Mouse (Mus musculus) embryonic facial prominence, embryonic 12.5 days (tissue): ENCODE measurements around the gene Upk3bl. TPM values are rescaled to one million over a fixed set of nuclear protein-coding genes. Genes with fewer than 3 reads are reported as not detected.
"Not testable (repeated sequence)": the region's sequence is repeated elsewhere in the genome, so short reads cannot be mapped to it uniquely, and the experiment has no call there.

Experiments used
- ATAC-seq: fragments of 200-750 bp; cut with Nextera tagmentation; 2 replicates; pipeline ENCODE4 v1.8.0; 2017; ENCODE audit not compliant: insufficient number of reproducible peaks, insufficient read depth, low FRiP score, low TSS enrichment
- H3K27ac ChIP-seq: fragments of 300-500 bp; sonication (generic); 2 replicates; pipeline ENCODE4 v1.5.1; 2016; ENCODE audit warnings: mild to moderate bottlenecking
- H3K27me3 ChIP-seq: fragments of 300-500 bp; sonication (generic); 2 replicates; pipeline ENCODE4 v1.6.1; 2016; ENCODE audit warnings: mild to moderate bottlenecking, moderate library complexity
- H3K36me3 ChIP-seq: fragments of 300-500 bp; sonication (generic); 2 replicates; pipeline ENCODE4 v1.6.1; 2016; ENCODE audit warnings: mild to moderate bottlenecking
- H3K4me1 ChIP-seq: fragments of 300-500 bp; sonication (generic); 2 replicates; pipeline ENCODE4 v1.6.1; 2016
- H3K4me2 ChIP-seq: fragments of 300-500 bp; sonication (generic); replicated peaks from 2 replicates; pipeline ENCODE4 v1.6.1; 2016; ENCODE audit warnings: mild to moderate bottlenecking, moderate library complexity
- H3K4me3 ChIP-seq: fragments of 300-500 bp; sonication (generic); 2 replicates; pipeline ENCODE4 v1.5.1; 2016; ENCODE audit warnings: mild to moderate bottlenecking
- H3K9ac ChIP-seq: fragments of 300-500 bp; sonication (generic); 2 replicates; pipeline ENCODE4 v1.6.1; 2016; ENCODE audit warnings: mild to moderate bottlenecking, moderate library complexity
- H3K9me3 ChIP-seq: fragments of 300-500 bp; sonication (generic); 2 replicates; pipeline ENCODE4 v1.6.1; 2016; ENCODE audit warnings: mild to moderate bottlenecking, moderate library complexity
- WGBS: fragments of 180-500 bp; shearing (Covaris S2); methylation state at CpG from one replicate; pipeline ENCODE4 v1.1.7; 2016; 5-methylcytosine and 5-hydroxymethylcytosine counted together
- microRNA-seq: library from miRNA; unstranded; fragments of <30 nt; microRNA quantifications from one replicate; pipeline ENCODE4, GENCODE M21; 2017
- polyA plus RNA-seq: library from polyadenylated mRNA; unstranded; fragments of >200 nt; fragmentation: Nextera tagmentation; extraction: Ambion mirVana; gene quantifications from 2 replicates; pipeline ENCODE4 v1.2.1, GENCODE M21; 2016

The Upk3bl gene
- polyA plus RNA-seq, 1 experiment from 2014 or later, result 8.7 TPM

DNA sequence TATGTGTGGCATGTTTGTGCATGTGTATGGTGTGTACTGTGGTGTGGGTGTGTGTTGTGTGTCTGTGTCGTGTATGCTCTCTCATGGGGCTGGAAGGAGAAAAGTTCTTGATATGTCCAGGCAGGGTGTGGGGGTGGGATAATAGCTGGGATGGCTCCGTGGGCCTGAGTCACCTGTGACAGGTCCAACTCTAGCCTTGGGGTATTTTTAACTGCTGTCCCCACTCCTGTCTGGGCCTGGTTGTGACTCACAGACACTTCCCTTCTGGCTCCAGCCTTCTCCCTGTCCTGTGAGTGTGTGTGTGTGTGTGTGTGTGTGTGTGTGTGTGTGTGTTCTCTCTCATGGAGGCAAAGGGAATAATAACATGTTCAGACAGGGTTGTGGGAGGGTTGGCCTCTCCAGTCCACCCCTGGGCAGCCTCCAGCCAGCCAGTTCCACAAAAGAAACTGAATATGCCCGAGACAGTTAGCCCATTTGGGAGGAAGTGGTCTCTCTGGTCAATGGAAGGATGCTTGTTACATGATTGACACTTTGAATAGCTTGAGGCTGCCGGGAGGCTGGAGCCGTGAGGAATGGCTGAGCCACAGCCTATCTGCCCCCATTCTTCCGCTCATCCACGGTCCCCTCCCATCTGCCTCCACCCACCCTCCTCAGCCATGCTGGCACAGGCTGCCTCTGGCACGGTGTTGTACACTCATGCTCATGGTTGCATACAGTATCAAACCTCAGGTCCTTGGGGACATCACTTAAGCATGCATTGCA, 40.1 kb downstream of the Upk3bl start:
- Histone ChIP-seq H3K4me1 (no peaks in the 10 kb centered on the region), H3K9me3 (no peaks in the 10 kb centered on the region), H3K36me3 (no peaks in the 10 kb centered on the region), H3K27ac (no peak overlapping the region), H3K27me3 (peaks cover 6% of the 10 kb centered on the region; the same call in 1 of the 2 replicates), H3K4me2 (no peak overlapping the region), H3K4me3 (no peak overlapping the region), H3K9ac (no peak overlapping the region)
- ATAC-seq, result no peak
- WGBS, result 50% methylated on average over 8 of the region's 8 CpGs

GRCm38 (mm10) chr5:136095089-136095488, 40.8 kb downstream of the Upk3bl start:
- H3K4me1 ChIP-seq, result no peaks in the 10 kb centered on the region
- H3K9me3 ChIP-seq, result no peaks in the 10 kb centered on the region
- H3K27me3 ChIP-seq, result 0 out of 2 replicates have a peak, but pooled peaks cover 6% of the 10 kb centered on the region
- no peak for ATAC-seq
- no peak overlapping the region for H3K27ac ChIP-seq
- no peak overlapping the region for H3K4me2 ChIP-seq
- no peak overlapping the region for H3K4me3 ChIP-seq
- 81% methylated on average over 7 of the region's 7 CpGs for WGBS
- H3K9ac ChIP-seq, result no peak overlapping the region
- H3K36me3 ChIP-seq, result no peaks in the 10 kb centered on the region

GRCm38 (mm10) chr5:136098536-136098935, 44.2 kb downstream of the Upk3bl start:
- Histone ChIP-seq H3K9me3 (no peaks in the 10 kb centered on the region), H3K36me3 (no peaks in the 10 kb centered on the region), H3K4me3 (no peak overlapping the region), H3K4me1 (peaks cover 7% of the 10 kb centered on the region; the same call in 1 of the 2 replicates), H3K27ac (no peak overlapping the region), H3K9ac (no peak overlapping the region), H3K27me3 (peaks cover 30% of the 10 kb centered on the region; the same call in 1 of the 2 replicates), H3K4me2 (no peak overlapping the region)
- no peak for ATAC-seq
- 76% methylated on average over 10 of the region's 10 CpGs for WGBS

DNA sequence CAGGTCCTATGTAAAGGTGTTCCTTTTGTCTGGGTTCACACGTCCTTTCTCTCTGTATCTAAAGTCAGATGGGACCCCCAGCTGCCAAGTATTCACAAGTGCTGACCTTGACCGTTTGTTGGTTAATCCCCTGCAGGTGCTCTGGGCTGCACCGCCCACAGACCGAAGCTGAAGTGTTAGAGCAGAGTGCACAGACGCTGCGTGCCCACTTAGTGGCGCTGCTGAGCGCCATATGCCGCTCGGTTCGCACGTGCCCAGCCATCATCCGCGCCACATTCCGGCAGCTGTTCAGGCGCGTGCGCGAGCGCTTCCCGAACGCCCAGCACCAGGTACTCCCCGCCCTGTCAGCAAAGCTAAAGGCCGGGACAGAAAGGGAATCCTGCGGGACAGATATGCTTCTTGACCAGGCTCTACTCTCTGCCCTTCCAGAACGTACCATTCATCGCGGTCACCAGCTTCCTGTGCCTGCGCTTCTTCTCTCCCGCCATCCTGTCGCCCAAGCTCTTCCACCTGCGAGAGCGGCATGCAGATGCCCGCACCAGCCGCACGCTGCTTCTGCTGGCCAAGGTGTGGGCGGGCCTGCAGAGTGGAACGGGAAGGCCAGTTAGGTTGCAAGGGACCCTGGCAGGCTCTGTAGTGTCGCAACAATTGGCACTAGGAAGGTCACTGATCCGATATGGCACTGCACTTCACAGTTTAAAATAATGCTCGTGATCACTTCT, 48.0 kb downstream of the Upk3bl start:
- ATAC-seq, result peak; percentile 59; the same call in 1 of the 2 replicates
- 7% methylated on average over 41 of the region's 41 CpGs for WGBS
- peak overlapping the region; percentile 62 for H3K4me2 ChIP-seq
- H3K9ac ChIP-seq, result peak overlapping the region; percentile 36
- peak overlapping the region; percentile 28 for H3K4me3 ChIP-seq
- H3K36me3 ChIP-seq, result no peaks in the 10 kb centered on the region
- H3K9me3 ChIP-seq, result no peaks in the 10 kb centered on the region
- peaks cover 7% of the 10 kb centered on the region; the same call in 1 of the 2 replicates for H3K4me1 ChIP-seq
- no peak overlapping the region for H3K27ac ChIP-seq
- H3K27me3 ChIP-seq, result peaks cover 28% of the 10 kb centered on the region; the same call in 1 of the 2 replicates

GRCm38 (mm10) chr5:136104511-136104910, 50.2 kb downstream of the Upk3bl start:
- Histone ChIP-seq H3K36me3 (no peaks in the 10 kb centered on the region), H3K27ac (no peak overlapping the region), H3K9ac (no peak overlapping the region), H3K4me1 (peaks cover 7% of the 10 kb centered on the region; the same call in 1 of the 2 replicates), H3K9me3 (no peaks in the 10 kb centered on the region), H3K27me3 (peaks cover 26% of the 10 kb centered on the region; the same call in 1 of the 2 replicates), H3K4me3 (no peak overlapping the region), H3K4me2 (no peak overlapping the region)
- ATAC-seq, result no peak
- WGBS, result 70% methylated on average over 5 of the region's 5 CpGs

GRCm38 (mm10) chr5:136108486-136108885, 54.2 kb downstream of the Upk3bl start:
- 39% methylated on average over 2 of the region's 2 CpGs for WGBS
- no peak for ATAC-seq
- H3K9ac ChIP-seq, result no peak overlapping the region

GRCm38 (mm10) chr5:136109042-136109441, 54.8 kb downstream of the Upk3bl start:
- Histone ChIP-seq H3K27me3 (no peaks in the 10 kb centered on the region), H3K27ac (no peak overlapping the region), H3K9me3 (no peaks in the 10 kb centered on the region), H3K4me2 (no peak overlapping the region), H3K4me3 (no peak overlapping the region), H3K36me3 (no peaks in the 10 kb centered on the region), H3K4me1 (no peaks in the 10 kb centered on the region), H3K9ac (no peak overlapping the region)
- WGBS, result 75% methylated on average over 3 of the region's 3 CpGs
- no peak for ATAC-seq

More at GRCm38 (mm10) chr5:136108486-136108885, 54.2 kb downstream of the Upk3bl start:
- H3K27me3 ChIP-seq, result 0 out of 2 replicates have a peak, but pooled peaks cover 2% of the 10 kb centered on the region
- no peak overlapping the region for H3K4me3 ChIP-seq
- H3K27ac ChIP-seq, result no peak overlapping the region
- H3K9me3 ChIP-seq, result no peaks in the 10 kb centered on the region
- H3K4me2 ChIP-seq, result no peak overlapping the region
- H3K36me3 ChIP-seq, result no peaks in the 10 kb centered on the region
- no peaks in the 10 kb centered on the region for H3K4me1 ChIP-seq

GRCm38 (mm10) chr5:136113546-136113945, 59.3 kb downstream of the Upk3bl start:
- not testable (repeated sequence) for H3K9me3 ChIP-seq, H3K4me2 ChIP-seq, H3K9ac ChIP-seq, H3K27me3 ChIP-seq, H3K36me3 ChIP-seq, H3K27ac ChIP-seq, ATAC-seq, H3K4me3 ChIP-seq
- peaks cover 17% of the 10 kb centered on the region for H3K4me1 ChIP-seq
- 38% methylated on average over 4 of the region's 4 CpGs for WGBS

Small RNAs within 50 kb of the gene (microRNA-seq; reads per million reads assigned to microRNA genes)
- gene Mir7035, result 0.54 reads per million

Other genes starting within 250 kb of the Upk3bl start
- 3.6 and 8.9 TPM in 2 replicates for gene Srrm3, start 247.6 kb upstream of the Upk3bl start, polyA plus RNA-seq
- 67.9 and 74.8 TPM in 2 replicates for gene Hspb1, start 166.6 kb upstream of the Upk3bl start, polyA plus RNA-seq
- 221 and 228 TPM in 2 replicates for gene Ywhag, start 119.9 kb upstream of the Upk3bl start, polyA plus RNA-seq
- gene Ssc4d, start 80.0 kb upstream of the Upk3bl start, polyA plus RNA-seq, result 4.7 and 5.1 TPM in 2 replicates
- 0.12 TPM in 1 of 2 replicates, not detected in the other for gene Zp3, start 74.4 kb upstream of the Upk3bl start, polyA plus RNA-seq
- 33.8 and 38.9 TPM in 2 replicates for gene Dtx2, start 59.7 kb upstream of the Upk3bl start, polyA plus RNA-seq
- 0.18 and 0.91 TPM in 2 replicates for gene Upk3b, start 16.0 kb upstream of the Upk3bl start, polyA plus RNA-seq
- 13.1 and 13.7 TPM in 2 replicates for gene Rasa4, start 29.4 kb downstream of the Upk3bl start, polyA plus RNA-seq
- 230 and 234 TPM in 2 replicates for gene Polr2j, start 62.1 kb downstream of the Upk3bl start, polyA plus RNA-seq
- gene Lrwd1, start 81.6 kb downstream of the Upk3bl start, polyA plus RNA-seq, result 49.1 and 50.0 TPM in 2 replicates
- 28.4 and 29.5 TPM in 2 replicates for gene Alkbh4, start 81.7 kb downstream of the Upk3bl start, polyA plus RNA-seq
- 12.6 and 13.1 TPM in 2 replicates for gene Orai2, start 116.2 kb downstream of the Upk3bl start, polyA plus RNA-seq
- 54.5 and 60.2 TPM in 2 replicates for gene Prkrip1, start 144.5 kb downstream of the Upk3bl start, polyA plus RNA-seq
- 14.8 and 15.8 TPM in 2 replicates for gene Sh2b2, start 192.1 kb downstream of the Upk3bl start, polyA plus RNA-seq